Mouse (Mus musculus): Measurements from ENCODE around the gene Slc22a2.
"Not testable (repeated sequence)": the region's sequence is repeated elsewhere in the genome, so short reads cannot be mapped to it uniquely, and the experiment has no call there.

Slc22a2 gene

GRCm38 (mm10) chr17:12630976-12631730 is 47.2 kb downstream of the Slc22a2 start:
- DNase-seq (ENCODE audit: low read depth, low spot score): no peak

GRCm38 (mm10) chr17:12631771-12632600 is 48.1 kb downstream of the Slc22a2 start:
- peak; percentile 83 for DNase-seq (ENCODE audit: low read depth, low spot score)

- DNase-seq (ENCODE audit: low read depth, low spot score): peak; percentile 20
These were observed 50.9 kb downstream of the Slc22a2 start for GRCm38 (mm10) chr17:12634814-12635213.

GRCm38 (mm10) chr17:12639585-12639984 is 55.7 kb downstream of the Slc22a2 start:
- no peak for DNase-seq (ENCODE audit: low read depth, low spot score)

GRCm38 (mm10) chr17:12641087-12641486 is 57.2 kb downstream of the Slc22a2 start:
- no peak for DNase-seq (ENCODE audit: low read depth, low spot score)

GRCm38 (mm10) chr17:12645461-12645860 is 61.5 kb downstream of the Slc22a2 start:
- no peak for DNase-seq (ENCODE audit: low read depth, low spot score)

GRCm38 (mm10) chr17:12652604-12653003 is 68.7 kb downstream of the Slc22a2 start:
- DNase-seq (ENCODE audit: low read depth, low spot score): no peak

- DNase-seq (ENCODE audit: low read depth, low spot score): no peak
These were observed 70.1 kb downstream of the Slc22a2 start for GRCm38 (mm10) chr17:12654061-12654460.

- no peak for DNase-seq (ENCODE audit: low read depth, low spot score)
These were observed 71.9 kb downstream of the Slc22a2 start for GRCm38 (mm10) chr17:12655826-12656225.

GRCm38 (mm10) chr17:12658784-12659183 is 74.9 kb downstream of the Slc22a2 start:
- no peak for DNase-seq (ENCODE audit: low read depth, low spot score)

GRCm38 (mm10) chr17:12659233-12659632 is 75.3 kb downstream of the Slc22a2 start:
- DNase-seq (ENCODE audit: low read depth, low spot score): no peak

GRCm38 (mm10) chr17:12660572-12661260 is 76.8 kb downstream of the Slc22a2 start:
- DNase-seq (ENCODE audit: low read depth, low spot score): peak; percentile 80

- DNase-seq (ENCODE audit: low read depth, low spot score): no peak
These were observed 80.2 kb downstream of the Slc22a2 start for GRCm38 (mm10) chr17:12664156-12664555.

GRCm38 (mm10) chr17:12668478-12669362 is 84.8 kb downstream of the Slc22a2 start:
- DNase-seq (ENCODE audit: low read depth, low spot score): no peak

- no peak for DNase-seq (ENCODE audit: low read depth, low spot score)
These were observed 85.4 kb downstream of the Slc22a2 start for GRCm38 (mm10) chr17:12669363-12669679.

GRCm38 (mm10) chr17:12671029-12671605 is 87.2 kb downstream of the Slc22a2 start:
- DNase-seq (ENCODE audit: low read depth, low spot score): no peak

- DNase-seq (ENCODE audit: low read depth, low spot score): no peak
These were observed 88.4 kb downstream of the Slc22a2 start for GRCm38 (mm10) chr17:12672285-12672790.

- no peak for DNase-seq (ENCODE audit: low read depth, low spot score)
These were observed 89.9 kb downstream of the Slc22a2 start for GRCm38 (mm10) chr17:12673871-12674270.

- not testable (repeated sequence) for DNase-seq (ENCODE audit: low read depth, low spot score)
These were observed 91.0 kb downstream of the Slc22a2 start for GRCm38 (mm10) chr17:12674980-12675379.

GRCm38 (mm10) chr17:12675646-12676045 is 91.7 kb downstream of the Slc22a2 start, which contains the start of gene Slc22a1:
Slc22a1 (minus strand) TSS chr17:12675829.
- no peak for DNase-seq (ENCODE audit: low read depth, low spot score)

GRCm38 (mm10) chr17:12677139-12677538 is 93.2 kb downstream of the Slc22a2 start:
- DNase-seq (ENCODE audit: low read depth, low spot score): no peak
